Mouse (Mus musculus): ENCODE measurements around the gene Fam83b.

- no peak for TF ChIP-seq CTCF (IDR thresholded peaks at IDR 0.05)
- no peak for TF ChIP-seq EP300 (IDR thresholded peaks at IDR 0.05)
These were observed 352 bp upstream of the Fam83b start for GRCm38 (mm10) chr9:76567281-76567655.
